Mouse (Mus musculus): ENCODE measurements around the gene Hoxa11.

DNA sequence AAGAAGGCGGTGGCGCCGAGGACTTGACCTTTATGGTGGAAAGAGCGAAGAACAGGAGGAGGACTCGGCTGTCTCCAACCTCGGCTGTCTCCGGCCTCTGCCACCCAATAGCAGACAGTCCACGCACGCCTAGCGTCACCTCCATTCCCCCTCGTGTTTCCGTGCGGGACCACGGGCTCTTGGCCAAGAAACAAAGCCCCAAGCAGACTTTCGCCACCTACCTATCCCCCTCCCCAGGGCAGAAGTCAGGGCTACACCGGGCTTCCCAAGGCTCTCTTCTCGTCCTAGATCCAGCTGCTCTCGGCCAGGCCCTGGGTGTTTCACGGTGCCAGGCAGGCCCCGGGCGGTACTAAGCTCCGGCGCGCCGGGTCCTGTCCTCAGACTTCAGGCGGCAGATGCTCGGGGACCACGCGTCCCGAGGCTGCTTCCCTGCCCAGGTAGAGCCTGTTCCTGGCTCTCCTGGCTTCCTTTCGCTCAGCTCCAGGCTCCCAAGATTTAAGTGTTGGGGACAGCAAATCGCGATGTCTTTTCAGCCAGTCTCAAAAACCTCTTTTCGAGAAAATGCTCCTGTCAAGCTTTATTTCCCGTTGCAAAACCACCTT lies 7.3 kb upstream of the Hoxa11 start:
- TF ChIP-seq CTCF (IDR thresholded peaks at IDR 0.05; ENCODE audit: insufficient read depth, low read depth, low read length) (no peak), POLR2A (IDR thresholded peaks at IDR 0.05; ENCODE audit: insufficient read depth, low read depth, low read length) (no peak)

Data from olfactory bulb, adult 2 months (tissue).